Comparison of ENCODE assay signal across 10 mouse cellular contexts in genomic region chr4:46411489-46411888, GRCm38 (mm10). TPM values are rescaled to one million over a fixed set of nuclear protein-coding genes. Genes with fewer than 3 reads are reported as not detected.
A peak's percentile ranks its signal among the peaks of the same experiment; 100 is the strongest.
DNase-seq lines count a peak whose midpoint lies in the region; ATAC-seq lines count a peak whose summit lies in the region.
"Had no signal": no experiment of that assay in that cellular context is flagged by ENCODE, and none has a peak within 500 bp of the region (broad histone marks: within the 10 kb centered on the region; RNA-seq: fewer than 3 reads in every experiment).

No protein-coding gene starts in this region.

- peaks cover 93% of the 10 kb centered on the region for H3K4me1 ChIP-seq in erythroblast, embryonic 14.5 days (ENCODE audit: control insufficient read depth)
- H3K4me1 ChIP-seq: midbrain, embryonic 12.5 days had no signal

- peak overlapping the region; percentile 58 for H3K4me3 ChIP-seq in erythroblast, embryonic 14.5 days (replicated peaks)
- H3K4me3 ChIP-seq: midbrain, embryonic 12.5 days had no signal

- no peak for ATAC-seq in erythroblast, adult 5-6 weeks (replicated peaks; ENCODE audit: low FRiP score, poor library complexity, severe bottlenecking)
- ATAC-seq in inflammation-experienced regulatory T-cells, adult 6 months: peak; percentile 73
- peak; percentile 68; the same call in 1 of the 2 replicates for ATAC-seq in neutrophil, adult 5-6 weeks (ENCODE audit: extremely low read depth, insufficient number of reproducible peaks, low FRiP score, poor library complexity, severe bottlenecking)

- DNase-seq in CD4-positive, CD25-positive, alpha-beta regulatory T cell, adult 2 months (ENCODE audit: low read depth, low spot score): peak; percentile 54
- no peak for DNase-seq in left cerebral cortex, adult 9 months (ENCODE audit: low spot score in 2 of 2)
- DNase-seq in layer of hippocampus, postnatal 14 days (ENCODE audit: low spot score in 2 of 2): no peak
- DNase-seq in kidney, adult 8-10 months: no peak

- no peaks in the 10 kb centered on the region for H3K27me3 ChIP-seq in erythroblast, embryonic 14.5 days (ENCODE audit: control insufficient read depth)
- H3K27me3 ChIP-seq: midbrain, embryonic 12.5 days had no signal

- peaks cover 35% of the 10 kb centered on the region for H3K36me3 ChIP-seq in erythroblast, embryonic 14.5 days (ENCODE audit: control insufficient read depth)
- H3K36me3 ChIP-seq: midbrain, embryonic 12.5 days had no signal

- peaks cover 2% of the 10 kb centered on the region; the same call in 1 of the 2 replicates for H3K9me3 ChIP-seq in erythroblast, embryonic 14.5 days (ENCODE audit: control insufficient read depth, low read length)
- H3K9me3 ChIP-seq: midbrain, embryonic 12.5 days had no signal

RNA-seq across cellular contexts. Expression of gene Hemgn, which starts 1.8 kb away (rescaled TPM):
- polyA plus RNA-seq in erythroblast, embryonic 14.5 days (2012): 36.9 and 40.4 TPM in 2 replicates
- total RNA-seq in erythroblast, adult 5-6 weeks (2015; ENCODE audit: low replicate concordance): 294 and 312 TPM in 2 replicates
- total RNA-seq in erythroblast, adult 5-6 weeks (2017; ENCODE audit: low replicate concordance): 420 and 452 TPM in 2 replicates
- polyA plus RNA-seq in inflammation-experienced regulatory T-cells, adult 6 months (2017; shearing (Covaris generic)): under 1 TPM in 2 of 3 experiments, not detected in 1; 0.15 to 0.32 TPM
- total RNA-seq in neutrophil, adult 5-6 weeks (2017): 0.47 and 0.74 TPM in 2 replicates
- not detected for total RNA-seq in layer of hippocampus, postnatal 14 days (2021)
- total RNA-seq: left cerebral cortex, postnatal 25 days had no signal

RNA-seq across cellular contexts. Expression of gene Trmo, which starts 22.3 kb away (rescaled TPM):
- polyA plus RNA-seq in erythroblast, embryonic 14.5 days (2012): 1.7 and 2.3 TPM in 2 replicates
- total RNA-seq in erythroblast, adult 5-6 weeks (2015; ENCODE audit: low replicate concordance): 39.8 and 54.5 TPM in 2 replicates
- 64.6 and 70.5 TPM in 2 replicates for total RNA-seq in erythroblast, adult 5-6 weeks (2017; ENCODE audit: low replicate concordance)
- polyA plus RNA-seq in inflammation-experienced regulatory T-cells, adult 6 months (2017; shearing (Covaris generic)): 10 to 100 TPM in 2 of 3 experiments, 1 to 10 TPM in 1; 8.1 to 18.0 (median 15.4) TPM
- 10.1 and 13.2 TPM in 2 replicates for total RNA-seq in neutrophil, adult 5-6 weeks (2017)
- 1 to 10 TPM; 3.3 to 4.2 TPM for total RNA-seq in layer of hippocampus, postnatal 14 days (2021)

RNA-seq across cellular contexts. Expression of gene Anp32b, which starts 39.2 kb away (rescaled TPM):
- polyA plus RNA-seq in erythroblast, embryonic 14.5 days (2012): 431 and 451 TPM in 2 replicates
- total RNA-seq in erythroblast, adult 5-6 weeks (2015; ENCODE audit: low replicate concordance): 423 and 438 TPM in 2 replicates
- 88.0 and 170 TPM in 2 replicates for total RNA-seq in erythroblast, adult 5-6 weeks (2017; ENCODE audit: low replicate concordance)
- 10 to 100 TPM; 46.4 to 53.4 (median 46.5) TPM for polyA plus RNA-seq in inflammation-experienced regulatory T-cells, adult 6 months (2017; shearing (Covaris generic))
- total RNA-seq in neutrophil, adult 5-6 weeks (2017): 43.2 and 45.9 TPM in 2 replicates
- 10 to 100 TPM; 47.2 to 52.9 TPM for total RNA-seq in layer of hippocampus, postnatal 14 days (2021)

Comparison
In these comparisons a context has a peak if more than half of its experiments do, and no peak if none do; other contexts are left out.
1. RNA of gene Hemgn, which starts 1.8 kb away (total RNA-seq): 294 to 452 TPM in erythroblast, adult 5-6 weeks; 0.47 to 0.74 TPM in neutrophil, adult 5-6 weeks and not detected in layer of hippocampus, postnatal 14 days; every median in the first group is over 100 times any median in the second.